1 mouse cellular context compared by ENCODE assay signal in the genomic region with DNA sequence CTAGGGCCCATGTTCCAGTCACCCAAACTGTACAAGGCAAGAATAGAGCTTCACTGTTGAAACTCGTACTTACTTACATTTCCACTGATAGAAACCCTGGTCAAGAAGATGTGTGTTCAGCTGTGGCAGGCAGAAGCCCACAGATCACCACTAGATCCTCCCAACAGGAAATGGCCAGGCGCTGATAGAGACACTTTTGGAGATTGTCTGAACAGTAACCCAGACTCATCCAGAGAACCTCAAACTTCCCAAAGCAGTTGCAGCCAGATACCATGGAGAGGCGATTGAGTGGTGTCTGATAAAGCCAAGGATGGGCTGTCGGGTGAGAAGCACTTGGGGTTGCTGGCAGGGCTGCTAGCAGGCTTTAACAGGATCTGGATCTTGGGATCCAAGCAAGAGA.
TF ChIP-seq lines count a peak whose summit lies in the region.

No protein-coding gene starts in this region.

TF ChIP-seq in MEL, 35 proteins besides CTCF, POLR2A, EP300 and RAD21 (continued from another document):
- no peak; the same call in none of the 2 replicates for TF ChIP-seq ETS1 (IDR thresholded peaks at IDR 0.05; ENCODE audit: low read depth, low read length)
- TF ChIP-seq MAFK (IDR thresholded peaks at IDR 0.05; ENCODE audit: borderline replicate concordance, low read depth, low read length): no peak
- TF ChIP-seq USF1 (IDR thresholded peaks at IDR 0.05; ENCODE audit: low read depth, low read length): no peak
- no peak for TF ChIP-seq JUND (IDR thresholded peaks at IDR 0.05; ENCODE audit: low read depth, low read length)
- TF ChIP-seq TAL1 (IDR thresholded peaks at IDR 0.05; ENCODE audit: low read length): peak; percentile 83
- no peak for TF ChIP-seq GABPA (IDR thresholded peaks at IDR 0.05; ENCODE audit: low read depth, low read length)
- no peak for TF ChIP-seq MEF2A (IDR thresholded peaks at IDR 0.05; ENCODE audit: extremely low read depth, insufficient replicate concordance, low read depth, low read length, poor library complexity, severe bottlenecking)
- no peak for TF ChIP-seq MXI1 (IDR thresholded peaks at IDR 0.05; ENCODE audit: low read depth, low read length)
- no peak for TF ChIP-seq POLR2AphosphoS2 (IDR thresholded peaks at IDR 0.05; ENCODE audit: low read length)
- no peak for TF ChIP-seq CHD1 (IDR thresholded peaks at IDR 0.05; ENCODE audit: low read depth, low read length)
- peak; percentile 64 for TF ChIP-seq RCOR1 (IDR thresholded peaks at IDR 0.05; ENCODE audit: low read depth, low read length)
- no peak for TF ChIP-seq ZC3H11A (IDR thresholded peaks at IDR 0.05; ENCODE audit: low read depth, low read length)
- TF ChIP-seq POLR2AphosphoS5 (IDR thresholded peaks at IDR 0.05; ENCODE audit: borderline replicate concordance, low read depth, low read length): no peak
- no peak for TF ChIP-seq TBP (IDR thresholded peaks at IDR 0.05; ENCODE audit: low read depth, low read length)
